8 mouse cellular contexts compared by ENCODE assay signal in the genomic region with DNA sequence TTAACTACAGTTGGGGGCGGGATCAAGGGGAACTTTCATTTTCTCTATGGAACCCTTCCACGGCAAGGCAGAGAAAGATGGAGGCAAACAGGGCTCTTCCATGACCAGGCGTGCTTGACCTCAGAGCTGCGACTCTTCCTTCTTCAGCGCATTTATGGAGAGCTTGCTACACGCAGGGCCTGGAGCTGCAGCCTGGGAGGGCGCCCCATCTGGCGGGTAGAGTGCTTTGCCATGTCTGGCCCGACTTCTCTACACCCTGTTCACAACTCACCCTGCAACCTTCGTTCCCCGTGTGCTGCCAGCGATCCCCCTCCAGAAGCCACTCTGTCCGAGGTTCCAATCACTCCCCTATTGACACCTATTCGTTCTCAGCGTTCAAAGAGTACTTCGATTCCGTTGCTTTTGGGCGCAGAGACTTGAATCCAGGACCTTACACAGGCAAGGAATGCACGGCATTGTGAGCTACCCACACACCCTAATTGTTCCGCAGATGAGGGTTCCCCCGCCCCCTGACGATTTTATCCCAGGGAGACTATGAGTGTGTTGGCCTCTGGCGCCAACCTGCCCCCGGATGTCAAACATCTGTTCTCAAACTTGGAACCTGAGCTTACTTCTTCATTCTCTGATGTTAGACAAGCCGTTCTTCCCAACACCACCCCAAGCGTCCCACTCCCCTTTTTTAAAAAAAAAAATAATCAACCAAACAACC. TPM values are rescaled to one million over a fixed set of nuclear protein-coding genes. Genes with fewer than 3 reads are reported as not detected.
DNase-seq lines count a peak whose midpoint lies in the region; ATAC-seq and TF ChIP-seq lines count a peak whose summit lies in the region.

A gene (plus strand): TSS at position 74 of the 709 bp plus-strand sequence.

- TF ChIP-seq CTCF in embryonic fibroblast, embryonic 13.5 days (IDR thresholded peaks at IDR 0.05; ENCODE audit: borderline replicate concordance, insufficient read depth, low read length): 0 out of 2 replicates have a peak, but pooled peaks have one; percentile 26

- H3K27ac ChIP-seq in embryonic fibroblast, embryonic 13.5 days (ENCODE audit: insufficient read depth, low read length): peak within 1 kb of the TSS; percentile 43
- peak within 1 kb of the TSS; percentile 98 for H3K27ac ChIP-seq in heart, embryonic 15.5 days
- peak within 1 kb of the TSS; percentile 47 for H3K27ac ChIP-seq in liver, embryonic 16.5 days (ENCODE audit: low read length)
- no peak within 1 kb of the TSS for H3K27ac ChIP-seq in neural tube, embryonic 12.5 days

- TF ChIP-seq POLR2A in embryonic fibroblast, embryonic 13.5 days (IDR thresholded peaks at IDR 0.05; ENCODE audit: low read depth, low read length): no peak; the same call in 1 of the 2 replicates

- H3K36me3 ChIP-seq in heart, embryonic 15.5 days: no peaks in the 10 kb centered on the region
- H3K36me3 ChIP-seq in liver, embryonic 16.5 days (ENCODE audit: control insufficient read depth, insufficient read depth): no peaks in the 10 kb centered on the region
- no peaks in the 10 kb centered on the region for H3K36me3 ChIP-seq in neural tube, embryonic 12.5 days

- no peaks in the 10 kb centered on the region for H3K9me3 ChIP-seq in heart, embryonic 15.5 days (replicated peaks)
- no peaks in the 10 kb centered on the region for H3K9me3 ChIP-seq in liver, embryonic 16.5 days (replicated peaks; ENCODE audit: control insufficient read depth, low read length)
- H3K9me3 ChIP-seq in neural tube, embryonic 12.5 days: no peaks in the 10 kb centered on the region

- no peaks in the 10 kb centered on the region for H3K27me3 ChIP-seq in heart, embryonic 15.5 days
- H3K27me3 ChIP-seq in liver, embryonic 16.5 days (ENCODE audit: control insufficient read depth, insufficient read depth, low read depth, low read length): no peaks in the 10 kb centered on the region
- H3K27me3 ChIP-seq in neural tube, embryonic 12.5 days (replicated peaks): peaks cover 38% of the 10 kb centered on the region

- H3K4me2 ChIP-seq in heart, embryonic 15.5 days: peak within 1 kb of the TSS; percentile 98
- peak within 1 kb of the TSS; percentile 99 for H3K4me2 ChIP-seq in liver, embryonic 16.5 days (ENCODE audit: low read depth, low read length)
- H3K4me2 ChIP-seq in neural tube, embryonic 12.5 days (replicated peaks): peak within 1 kb of the TSS; percentile 90

- peak within 1 kb of the TSS; percentile 79 for H3K9ac ChIP-seq in heart, embryonic 15.5 days
- H3K9ac ChIP-seq in liver, embryonic 16.5 days (ENCODE audit: low read depth, low read length): peak within 1 kb of the TSS; percentile 53
- H3K9ac ChIP-seq in neural tube, embryonic 12.5 days: peak within 1 kb of the TSS; percentile 27

- 2% methylated on average over 26 of the region's 26 CpGs for WGBS in heart, embryonic 15.5 days
- under 1% methylated on average over 26 of the region's 26 CpGs for WGBS in liver, embryonic 16.5 days (ENCODE audit: insufficient replicate concordance)
- 3% methylated on average over 26 of the region's 26 CpGs for WGBS in neural tube, embryonic 12.5 days

- ATAC-seq in CD4-positive, CD25-positive, alpha-beta regulatory T cell, adult 4 months: peak; percentile 35
- ATAC-seq in heart, embryonic 15.5 days (replicated peaks; ENCODE audit: insufficient number of reproducible peaks, insufficient read depth, low FRiP score, low read depth): no peak
- no peak for ATAC-seq in liver, embryonic 16.5 days (ENCODE audit: low read depth)
- ATAC-seq in neural tube, embryonic 12.5 days (ENCODE audit: low FRiP score, low read depth): no peak

- peaks cover 3% of the 10 kb centered on the region for H3K4me1 ChIP-seq in embryonic fibroblast, embryonic 13.5 days (ENCODE audit: control insufficient read depth, insufficient read depth, low read length)
- peaks cover 34% of the 10 kb centered on the region for H3K4me1 ChIP-seq in heart, embryonic 15.5 days (replicated peaks)
- H3K4me1 ChIP-seq in liver, embryonic 16.5 days (ENCODE audit: control insufficient read depth, low read depth, low read length): peaks cover 53% of the 10 kb centered on the region
- H3K4me1 ChIP-seq in neural tube, embryonic 12.5 days: peaks cover 27% of the 10 kb centered on the region; the same call in 1 of the 2 replicates

- peak within 1 kb of the TSS; percentile 62 for H3K4me3 ChIP-seq in embryonic fibroblast, embryonic 13.5 days (ENCODE audit: insufficient read depth, low read length)
- H3K4me3 ChIP-seq in heart, embryonic 15.5 days: peak within 1 kb of the TSS; percentile 88
- H3K4me3 ChIP-seq in liver, embryonic 16.5 days (ENCODE audit: low read depth, low read length): peak within 1 kb of the TSS; percentile 61
- H3K4me3 ChIP-seq in neural tube, embryonic 12.5 days: peak within 1 kb of the TSS; percentile 55

- peak; percentile 79 for DNase-seq in adrenal gland, adult 2 months
- peak; percentile 65 for DNase-seq in kidney, postnatal 14 days
- DNase-seq in thymus, postnatal 14 days: peak; percentile 76

RNA-seq across cellular contexts. Expression of the gene that starts here (rescaled TPM):
- polyA plus RNA-seq in CD4-positive, CD25-positive, alpha-beta regulatory T cell, adult 4 months (2017; shearing (Covaris generic)): 10 to 100 TPM; 17.1 to 31.7 TPM
- total RNA-seq in adrenal gland, adult 2 months (2021): 100 to 1,000 TPM; 214 to 344 TPM
- 360 and 463 TPM in 2 replicates for polyA plus RNA-seq in adrenal gland, adult 2 months (2012; rRNA removed)
- 35.2 and 38.0 TPM in 2 replicates for polyA plus RNA-seq in embryonic fibroblast, embryonic 13.5 days (2011; ENCODE audit: insufficient read length, low read depth, missing spikeins)
- polyA plus RNA-seq in heart, embryonic 15.5 days (2015; fragmentation: Nextera tagmentation; extraction: Ambion mirVana): 25.7 and 36.0 TPM in 2 replicates
- polyA plus RNA-seq in liver, embryonic 16.5 days (2015; fragmentation: Nextera tagmentation; extraction: Ambion mirVana): 7.6 and 9.5 TPM in 2 replicates
- 10.0 and 10.6 TPM in 2 replicates for polyA plus RNA-seq in neural tube, embryonic 12.5 days (2016; fragmentation: Nextera tagmentation; extraction: Ambion mirVana)

Comparison
In these comparisons a context has a peak if more than half of its experiments do, and no peak if none do; other contexts are left out.
1. H3K9ac ChIP-seq: peak in every context shown above with its lines; median percentile 79 in heart, embryonic 15.5 days; 53 in liver, embryonic 16.5 days; 27 in neural tube, embryonic 12.5 days.